Mouse (Mus musculus) liver, embryonic 12.5 days (tissue): ENCODE measurements around the gene BC030870. TPM values are rescaled to one million over a fixed set of nuclear protein-coding genes. Genes with fewer than 3 reads are reported as not detected.

Source experiments
- microRNA-seq: library from miRNA; unstranded; fragments of <30 nt; microRNA quantifications from one replicate; pipeline ENCODE4, GENCODE M21; 2017
- polyA plus RNA-seq: library from polyadenylated mRNA; unstranded; fragments of >200 nt; fragmentation: Nextera tagmentation; extraction: Ambion mirVana; gene quantifications from 2 replicates; pipeline ENCODE4 v1.2.1, GENCODE M21; 2016

The BC030870 gene
- polyA plus RNA-seq, 1 experiment from 2014 or later = not detected

Small RNA genes within 50 kb of the gene (microRNA-seq; reads per million reads assigned to microRNA genes)
- gene Gm24333 = not detected

Other genes with a start within 250 kb of the BC030870 start
- gene Tmem192, start 182.4 kb downstream of the BC030870 start, polyA plus RNA-seq = 18.1 TPM in 2 replicates
- not detected in 2 replicates for gene Trim75, start 141.7 kb downstream of the BC030870 start, polyA plus RNA-seq
- gene Trim61, start 111.0 kb downstream of the BC030870 start, polyA plus RNA-seq = not detected in 2 replicates
- gene Trim60, start 111.0 kb downstream of the BC030870 start, polyA plus RNA-seq = not detected in 2 replicates
- gene Apela, start 92.2 kb downstream of the BC030870 start, polyA plus RNA-seq = 0.74 and 0.88 TPM in 2 replicates
- not detected in 2 replicates for gene Gm10663, start 54.5 kb downstream of the BC030870 start, polyA plus RNA-seq